Comparison of ENCODE assay signal across 9 mouse cellular contexts in genomic region chr9:59134171-59135041, GRCm38 (mm10).
DNase-seq lines count a peak whose midpoint lies in the region; ATAC-seq lines count a peak whose summit lies in the region.
"Had no signal": no experiment of that assay in that cellular context is flagged by ENCODE, and none has a peak within 500 bp of the region (broad histone marks: within the 10 kb centered on the region; RNA-seq: fewer than 3 reads in every experiment).

No protein-coding gene starts in this region.

- peak; percentile 29 for DNase-seq in adrenal gland, adult 2 months
- no peak for DNase-seq in adrenal gland, adult 18-20 months (ENCODE audit: low spot score in 2 of 2)
- DNase-seq in embryo, embryonic 10.5 days (ENCODE audit: low spot score): peak; percentile 74
- peak; percentile 49 for DNase-seq in lung, postnatal 10 days
- DNase-seq in right cerebral cortex, postnatal 36 days (ENCODE audit: low spot score in 2 of 2): peak; percentile 26 to 31
- DNase-seq in MN1 (ENCODE audit: low spot score): no peak

- H3K9me3 ChIP-seq in heart, embryonic 11.5 days (replicated peaks; ENCODE audit: control insufficient read depth, low read length): no peaks in the 10 kb centered on the region
- no peaks in the 10 kb centered on the region for H3K9me3 ChIP-seq in kidney, embryonic 15.5 days (replicated peaks)
- H3K9me3 ChIP-seq: liver, embryonic 15.5 days had no signal

- H3K4me3 ChIP-seq in heart, embryonic 11.5 days (ENCODE audit: low read depth, low read length): no peak overlapping the region
- H3K4me3 ChIP-seq in kidney, embryonic 15.5 days (replicated peaks): peak overlapping the region; percentile 20
- H3K4me3 ChIP-seq: liver, embryonic 15.5 days had no signal

- H3K27me3 ChIP-seq in heart, embryonic 11.5 days (ENCODE audit: control insufficient read depth, insufficient read depth, low read length): no peaks in the 10 kb centered on the region
- H3K27me3 ChIP-seq in kidney, embryonic 15.5 days: no peaks in the 10 kb centered on the region
- H3K27me3 ChIP-seq: liver, embryonic 15.5 days had no signal

- 0 out of 2 replicates have a peak overlapping the region, but pooled peaks have one; percentile 39 for H3K9ac ChIP-seq in heart, embryonic 11.5 days (ENCODE audit: low read depth, low read length)
- no peak overlapping the region for H3K9ac ChIP-seq in kidney, embryonic 15.5 days
- H3K9ac ChIP-seq: liver, embryonic 15.5 days had no signal

- WGBS in heart, embryonic 11.5 days (ENCODE audit: insufficient replicate concordance): 39% methylated on average over 15 of the region's 15 CpGs
- 12% methylated on average over 15 of the region's 15 CpGs for WGBS in kidney, embryonic 15.5 days

- H3K4me2 ChIP-seq in heart, embryonic 11.5 days: peak overlapping the region; percentile 29
- H3K4me2 ChIP-seq in kidney, embryonic 15.5 days: peak overlapping the region; percentile 45
- H3K4me2 ChIP-seq: liver, embryonic 15.5 days had no signal

- ATAC-seq in heart, embryonic 11.5 days (replicated peaks; ENCODE audit: insufficient number of reproducible peaks, low FRiP score, low TSS enrichment): no peak
- peak; percentile 94 for ATAC-seq in kidney, embryonic 15.5 days (replicated peaks; ENCODE audit: low FRiP score)

- H3K4me1 ChIP-seq in heart, embryonic 11.5 days (ENCODE audit: control insufficient read depth, insufficient read depth, low read length): no peaks in the 10 kb centered on the region; the same call in 1 of the 2 replicates
- peaks cover 20% of the 10 kb centered on the region for H3K4me1 ChIP-seq in kidney, embryonic 15.5 days
- H3K4me1 ChIP-seq: liver, embryonic 15.5 days had no signal

- H3K36me3 ChIP-seq in heart, embryonic 11.5 days (ENCODE audit: control insufficient read depth, insufficient read depth, low read length): no peaks in the 10 kb centered on the region
- H3K36me3 ChIP-seq in kidney, embryonic 15.5 days: no peaks in the 10 kb centered on the region
- H3K36me3 ChIP-seq: liver, embryonic 15.5 days had no signal

- no peak overlapping the region for H3K27ac ChIP-seq in heart, embryonic 11.5 days (ENCODE audit: low read depth, low read length)
- peak overlapping the region; percentile 87 for H3K27ac ChIP-seq in kidney, embryonic 15.5 days
- H3K27ac ChIP-seq: liver, embryonic 15.5 days had no signal

Comparison
In these comparisons a context has a peak if more than half of its experiments do, and no peak if none do; other contexts are left out.
1. DNase-seq: peak in adrenal gland, adult 2 months (single experiment), embryo, embryonic 10.5 days (single experiment), lung, postnatal 10 days (single experiment) and right cerebral cortex, postnatal 36 days (2 of 2); none in adrenal gland, adult 18-20 months (0 of 2) and MN1 (single experiment).